Mouse (Mus musculus): ENCODE data around the gene Tec.

Tec gene

GRCm38 (mm10) chr5:72776127-72776526, 92.2 kb downstream of the Tec start:
- CTCF ChIA-PET: no interaction called here
- POLR2A ChIA-PET: no interaction called here

- ChIA-PET POLR2A (no interaction called here), CTCF (interaction anchor here in 1 of 4 experiments (0.6 kb wide), 1 partner anchor 389 kb away, joined by 3 read pairs; no protein-coding TSS in a partner anchor)
These were observed 98.4 kb downstream of the Tec start for GRCm38 (mm10) chr5:72769841-72770240.

GRCm38 (mm10) chr5:72763546-72763945, 104.7 kb downstream of the Tec start:
- POLR2A ChIA-PET: no interaction called here
- CTCF ChIA-PET: no interaction called here

- ChIA-PET POLR2A (no interaction called here), CTCF (no interaction called here)
These were observed 105.3 kb downstream of the Tec start for GRCm38 (mm10) chr5:72763025-72763424.

- ChIA-PET CTCF (no interaction called here), POLR2A (no interaction called here)
These were observed 106.5 kb downstream of the Tec start for GRCm38 (mm10) chr5:72761758-72762157.

GRCm38 (mm10) chr5:72761237-72761636, 107.0 kb downstream of the Tec start:
- ChIA-PET POLR2A (no interaction called here), CTCF (no interaction called here)

GRCm38 (mm10) chr5:72758925-72759924, 109.1 kb downstream of the Tec start:
- ChIA-PET POLR2A (no interaction called here), CTCF (interaction anchor here in 2 of 4 experiments (0.7 to 0.9 kb wide), 2 partner anchors 11 to 409 kb away, joined by 3 read pairs; no protein-coding TSS in a partner anchor)

- POLR2A ChIA-PET: no interaction called here
- CTCF ChIA-PET: no interaction called here
These were observed 111.0 kb downstream of the Tec start for GRCm38 (mm10) chr5:72757155-72757773.

GRCm38 (mm10) chr5:72755941-72756340, 112.3 kb downstream of the Tec start:
- CTCF ChIA-PET: no interaction called here
- POLR2A ChIA-PET: no interaction called here

- ChIA-PET CTCF (interaction anchor here in 1 of 4 experiments (0.6 kb wide), 1 partner anchor 20 kb away, joined by 3 read pairs; no protein-coding TSS in a partner anchor), POLR2A (interaction anchor here in 1 of 4 experiments (0.6 kb wide), 1 partner anchor 23 kb away, joined by 3 read pairs; no protein-coding TSS in a partner anchor)
These were observed 113.2 kb downstream of the Tec start for GRCm38 (mm10) chr5:72755035-72755434.

GRCm38 (mm10) chr5:72752585-72752984, 115.7 kb downstream of the Tec start, which contains the start of gene Txk:
Txk (minus strand) TSS chr5:72752777.
- ChIA-PET POLR2A (no interaction called here), CTCF (interaction anchor here in 1 of 4 experiments (0.6 kb wide), 1 partner anchor 646 kb away, joined by 3 read pairs; no protein-coding TSS in a partner anchor)

- ChIA-PET POLR2A (interaction anchor here in 3 of 4 experiments (0.5 to 0.8 kb wide), 4 partner anchors 125 to 1373 kb away, joined by 3 to 6 read pairs (median 4); partner anchors contain the start of gene Nfxl1 (in 1 of the 3)), CTCF (no interaction called here)
These were observed 117.1 kb downstream of the Tec start for GRCm38 (mm10) chr5:72751056-72751758.

GRCm38 (mm10) chr5:72750226-72750625, 118.1 kb downstream of the Tec start:
- ChIA-PET CTCF (interaction anchor here in 1 of 4 experiments (1.1 kb wide), 1 partner anchor 34 kb away, joined by 3 read pairs; no protein-coding TSS in a partner anchor), POLR2A (interaction anchor here in 1 of 4 experiments (0.6 kb wide), 1 partner anchor 703 kb away, joined by 3 read pairs; no protein-coding TSS in a partner anchor)

- POLR2A ChIA-PET: no interaction called here
These were observed 119.5 kb downstream of the Tec start for GRCm38 (mm10) chr5:72748659-72749265.

GRCm38 (mm10) chr5:72747384-72747783, 120.9 kb downstream of the Tec start:
- POLR2A ChIA-PET: no interaction called here

More at GRCm38 (mm10) chr5:72748659-72749265, 119.5 kb downstream of the Tec start:
- CTCF ChIA-PET: interaction anchor here in 1 of 4 experiments (1.1 kb wide), 1 partner anchor 10 kb away, joined by 3 read pairs; no protein-coding TSS in a partner anchor

GRCm38 (mm10) chr5:72746461-72746860, 121.8 kb downstream of the Tec start:
- CTCF ChIA-PET: no interaction called here
- POLR2A ChIA-PET: no interaction called here

More at GRCm38 (mm10) chr5:72747384-72747783, 120.9 kb downstream of the Tec start:
- CTCF ChIA-PET: interaction anchor here in 2 of 4 experiments (0.6 to 1.1 kb wide), 3 partner anchors 11 to 183 kb away, joined by 3 to 4 read pairs (median 3); no protein-coding TSS in a partner anchor

GRCm38 (mm10) chr5:72743103-72743502, 125.2 kb downstream of the Tec start:
- ChIA-PET CTCF (no interaction called here), POLR2A (no interaction called here)

GRCm38 (mm10) chr5:72736868-72737267, 131.4 kb downstream of the Tec start:
- CTCF ChIA-PET: interaction anchor here in 1 of 4 experiments (0.6 kb wide), 1 partner anchor 87 kb away, joined by 4 read pairs; no protein-coding TSS in a partner anchor
- POLR2A ChIA-PET: no interaction called here

GRCm38 (mm10) chr5:72736437-72736836, 131.8 kb downstream of the Tec start:
- CTCF ChIA-PET: interaction anchor here in 1 of 4 experiments (0.6 kb wide), 1 partner anchor 86 kb away, joined by 4 read pairs; no protein-coding TSS in a partner anchor
- POLR2A ChIA-PET: interaction anchor here in 1 of 4 experiments (0.6 kb wide), 1 partner anchor 10 kb away, joined by 3 read pairs; no protein-coding TSS in a partner anchor

Data from embryonic stem cell, embryonic (primary cell).